Mouse (Mus musculus) liver, adult 2 months (tissue): ENCODE measurements around the gene Zdhhc14.

ENCODE experiments used
- CTCF ChIP-seq: fragments of 200-500 bp; IDR thresholded peaks from 2 replicates; pipeline ENCODE4 v1.5.1; 2011; ENCODE audit warnings: low read depth, low read length, control low read depth
- POLR2A ChIP-seq: fragments of 200-500 bp; IDR thresholded peaks from 2 replicates; pipeline ENCODE4 v1.6.1; 2011; ENCODE audit warnings: low read length, control low read depth; ENCODE audit not compliant: insufficient read depth; ENCODE audit errors: extremely low read depth

- TF ChIP-seq CTCF (no peak), POLR2A (no peak)
Measured at GRCm38 (mm10) chr17:5641436-5641835, 149.1 kb downstream of the Zdhhc14 start.
